8 mouse cellular contexts compared by ENCODE assay signal in genomic region chr5:137600619-137601364, GRCm38 (mm10). TPM values are rescaled to one million over a fixed set of nuclear protein-coding genes. Genes with fewer than 3 reads are reported as not detected.
DNase-seq lines count a peak whose midpoint lies in the region; ATAC-seq and TF ChIP-seq lines count a peak whose summit lies in the region.

Gene Mospd3, minus strand, starts transcription at chr5:137601058.

- intact Hi-C loops in heart, postnatal 10 days (cut with DNase I), result loop anchor here (1.0 to 5.0 kb wide), 3 partner anchors 30 to 157 kb away; no protein-coding TSS in a partner anchor

- H3K27me3 ChIP-seq in ES-Bruce4 (ENCODE audit: control insufficient read depth, insufficient read depth, low read length, poor library complexity, severe bottlenecking), result no peaks in the 10 kb centered on the region
- H3K27me3 ChIP-seq in forebrain, embryonic 13.5 days, result no peaks in the 10 kb centered on the region
- H3K27me3 ChIP-seq in liver, postnatal 0 days (ENCODE audit: insufficient read depth, low read length), result no peaks in the 10 kb centered on the region
- no peaks in the 10 kb centered on the region for H3K27me3 ChIP-seq in neural tube, embryonic 14.5 days (ENCODE audit: control insufficient read depth, insufficient read depth, low read length)

- WGBS in forebrain, embryonic 13.5 days, result under 1% methylated on average over 41 of the region's 41 CpGs
- under 1% methylated on average over 41 of the region's 41 CpGs for WGBS in large intestine, adult 2 months
- WGBS in liver, postnatal 0 days (ENCODE audit: insufficient replicate concordance), result under 1% methylated on average over 40 of the region's 41 CpGs
- under 1% methylated on average over 41 of the region's 41 CpGs for WGBS in neural tube, embryonic 14.5 days

- H3K4me1 ChIP-seq in ES-Bruce4 (ENCODE audit: control insufficient read depth, insufficient read depth, low read length), result peaks cover 5% of the 10 kb centered on the region
- H3K4me1 ChIP-seq in forebrain, embryonic 13.5 days, result peaks cover 39% of the 10 kb centered on the region
- peaks cover 29% of the 10 kb centered on the region for H3K4me1 ChIP-seq in liver, postnatal 0 days (ENCODE audit: insufficient read depth)
- H3K4me1 ChIP-seq in neural tube, embryonic 14.5 days (ENCODE audit: control insufficient read depth, insufficient read depth, low read length), result peaks cover 16% of the 10 kb centered on the region; the same call in 1 of the 2 replicates

- TF ChIP-seq CTCF in ES-Bruce4 (IDR thresholded peaks at IDR 0.05; ENCODE audit: low read depth, low read length), result no peak
- no peak for TF ChIP-seq CTCF in liver, postnatal 0 days (IDR thresholded peaks at IDR 0.05; ENCODE audit: low read depth)

- DNase-seq in heart, postnatal 10 days, result peak; percentile 98
- peak; percentile 99 for DNase-seq in large intestine, adult 2 months (ENCODE audit: low read depth, low spot score)
- peak; percentile 98 for DNase-seq in liver, postnatal 0 days
- peak; percentile 98 for DNase-seq in testis, postnatal 10 days (ENCODE audit: low spot score)

- peak within 1 kb of the TSS; percentile 90 for H3K9ac ChIP-seq in ES-Bruce4 (ENCODE audit: low read depth, poor library complexity, severe bottlenecking)
- H3K9ac ChIP-seq in forebrain, embryonic 13.5 days, result peak within 1 kb of the TSS; percentile 88
- H3K9ac ChIP-seq in liver, postnatal 0 days (replicated peaks), result peak within 1 kb of the TSS; percentile 88
- peak within 1 kb of the TSS; percentile 79 for H3K9ac ChIP-seq in neural tube, embryonic 14.5 days (replicated peaks; ENCODE audit: low read depth, low read length)

- peak; percentile 91 for TF ChIP-seq POLR2A in ES-Bruce4 (IDR thresholded peaks at IDR 0.05; ENCODE audit: insufficient read depth, low read length)

- H3K4me2 ChIP-seq in forebrain, embryonic 13.5 days, result peak within 1 kb of the TSS; percentile 97
- H3K4me2 ChIP-seq in liver, postnatal 0 days (ENCODE audit: low read depth, low read length), result peak within 1 kb of the TSS; percentile 98
- peak within 1 kb of the TSS; percentile 80 for H3K4me2 ChIP-seq in neural tube, embryonic 14.5 days (ENCODE audit: low read depth, low read length)

- ATAC-seq in cerebellum, adult (ENCODE audit: insufficient number of reproducible peaks, low FRiP score, low TSS enrichment), result peak; percentile 96
- ATAC-seq in forebrain, embryonic 13.5 days, result peak; percentile 97
- peak; percentile 95 for ATAC-seq in liver, postnatal 0 days
- peak; percentile 96 for ATAC-seq in neural tube, embryonic 14.5 days (ENCODE audit: low read depth)

- H3K27ac ChIP-seq in ES-Bruce4 (ENCODE audit: insufficient read depth, low read length), result peak within 1 kb of the TSS; percentile 83
- H3K27ac ChIP-seq in forebrain, embryonic 13.5 days, result peak within 1 kb of the TSS; percentile 82
- peak within 1 kb of the TSS; percentile 79 for H3K27ac ChIP-seq in liver, postnatal 0 days (ENCODE audit: low read depth)
- H3K27ac ChIP-seq in neural tube, embryonic 14.5 days (ENCODE audit: low read depth, low read length), result peak within 1 kb of the TSS; percentile 76

- peaks cover 7% of the 10 kb centered on the region for H3K36me3 ChIP-seq in ES-Bruce4 (ENCODE audit: control insufficient read depth, insufficient read depth, low read length, poor library complexity, severe bottlenecking)
- peaks cover 14% of the 10 kb centered on the region for H3K36me3 ChIP-seq in forebrain, embryonic 13.5 days (ENCODE audit: poor library complexity, severe bottlenecking)
- peaks cover 2% of the 10 kb centered on the region; the same call in 1 of the 2 replicates for H3K36me3 ChIP-seq in liver, postnatal 0 days (replicated peaks; ENCODE audit: insufficient read depth, low read length)
- no peaks in the 10 kb centered on the region for H3K36me3 ChIP-seq in neural tube, embryonic 14.5 days (ENCODE audit: control insufficient read depth, insufficient read depth, low read length)

- H3K9me3 ChIP-seq in ES-Bruce4 (replicated peaks; ENCODE audit: control insufficient read depth, insufficient read depth, low read length, poor library complexity, severe bottlenecking), result no peaks in the 10 kb centered on the region
- H3K9me3 ChIP-seq in forebrain, embryonic 13.5 days (replicated peaks), result no peaks in the 10 kb centered on the region
- H3K9me3 ChIP-seq in liver, postnatal 0 days (ENCODE audit: low read length), result no peaks in the 10 kb centered on the region
- no peaks in the 10 kb centered on the region for H3K9me3 ChIP-seq in neural tube, embryonic 14.5 days (ENCODE audit: control insufficient read depth, low read length)

- TF ChIP-seq EP300 in ES-Bruce4 (IDR thresholded peaks at IDR 0.05; ENCODE audit: insufficient read depth, low read depth, low read length), result no peak
- TF ChIP-seq EP300 in liver, postnatal 0 days (IDR thresholded peaks at IDR 0.05; ENCODE audit: low read depth), result peak; percentile 60

- H3K4me3 ChIP-seq in ES-Bruce4 (ENCODE audit: low read depth, low read length), result peak within 1 kb of the TSS; percentile 98
- H3K4me3 ChIP-seq in forebrain, embryonic 13.5 days, result peak within 1 kb of the TSS; percentile 74
- H3K4me3 ChIP-seq in liver, postnatal 0 days (ENCODE audit: low read depth, low read length), result peak within 1 kb of the TSS; percentile 69
- peak within 1 kb of the TSS; percentile 74 for H3K4me3 ChIP-seq in neural tube, embryonic 14.5 days (ENCODE audit: low read depth, low read length)

RNA-seq across cellular contexts. Expression of gene Mospd3, which starts in this region (rescaled TPM):
- polyA plus RNA-seq in ES-Bruce4 (2011; ENCODE audit: insufficient read depth, insufficient read length, low read depth, missing spikeins), result 20.3 and 22.4 TPM in 2 replicates
- 31.1 and 31.9 TPM in 2 replicates for polyA plus RNA-seq in forebrain, embryonic 13.5 days (2015; fragmentation: Nextera tagmentation; extraction: Ambion mirVana)
- 10 to 100 TPM; 25.1 to 31.4 TPM for total RNA-seq in heart, postnatal 10 days (2021)
- 69.4 and 80.2 TPM in 2 replicates for polyA plus RNA-seq in large intestine, adult 2 months (2012; rRNA removed)
- polyA plus RNA-seq in liver, postnatal 0 days (2015; fragmentation: Nextera tagmentation; extraction: Ambion mirVana), result 26.2 and 28.3 TPM in 2 replicates
- 80.5 and 90.7 TPM in 2 replicates for polyA plus RNA-seq in neural tube, embryonic 14.5 days (2014; fragmentation: Nextera tagmentation; extraction: Ambion mirVana)

Comparison
In these comparisons a context has a peak if more than half of its experiments do, and no peak if none do; other contexts are left out.
1. Peak in every context shown above with its lines: DNase-seq, ATAC-seq, H3K4me3 ChIP-seq and H3K27ac ChIP-seq.